ENCODE assay signal across 14 mouse cellular contexts in genomic region chr10:23812852-23813766, GRCm38 (mm10). TPM values are rescaled to one million over a fixed set of nuclear protein-coding genes. Genes with fewer than 3 reads are reported as not detected.
DNase-seq lines count a peak whose midpoint lies in the region; ATAC-seq lines count a peak whose summit lies in the region.
"Had no signal": no experiment of that assay in that cellular context is flagged by ENCODE, and none has a peak within 500 bp of the region (broad histone marks: within the 10 kb centered on the region; RNA-seq: fewer than 3 reads in every experiment).

No protein-coding gene starts in this region.

- peak; percentile 16 for DNase-seq in hindbrain, embryonic 11.5 days (ENCODE audit: low spot score)
- peak; percentile 15 for DNase-seq in retina, postnatal 1 day
- no peak for DNase-seq in retina, embryonic 14.5 days (ENCODE audit: low spot score)
- no peak for DNase-seq in gastrocnemius, postnatal 4 days (ENCODE audit: low spot score in 2 of 2)
- DNase-seq in right cerebral cortex, adult 18-20 months: no peak

- no peak overlapping the region for H3K4me2 ChIP-seq in hindbrain, embryonic 11.5 days (replicated peaks; ENCODE audit: low read depth, low read length)
- no peak overlapping the region for H3K4me2 ChIP-seq in hindbrain, embryonic 13.5 days
- H3K4me2 ChIP-seq in forebrain, embryonic 13.5 days: no peak overlapping the region
- H3K4me2 ChIP-seq: liver, embryonic 12.5 days; lung, embryonic 15.5 days had no signal

- no peaks in the 10 kb centered on the region for H3K36me3 ChIP-seq in hindbrain, embryonic 11.5 days (ENCODE audit: control insufficient read depth, insufficient read depth, low read length)
- H3K36me3 ChIP-seq in hindbrain, embryonic 13.5 days: peaks cover 25% of the 10 kb centered on the region
- peaks cover 25% of the 10 kb centered on the region for H3K36me3 ChIP-seq in forebrain, embryonic 13.5 days (ENCODE audit: poor library complexity, severe bottlenecking)
- H3K36me3 ChIP-seq: liver, embryonic 12.5 days had no signal

- 56% methylated on average over 11 of the region's 11 CpGs for WGBS in hindbrain, embryonic 11.5 days
- WGBS in hindbrain, embryonic 13.5 days: 46% methylated on average over 11 of the region's 11 CpGs
- WGBS in forebrain, embryonic 13.5 days: 33% methylated on average over 11 of the region's 11 CpGs

- H3K27ac ChIP-seq in hindbrain, embryonic 11.5 days (ENCODE audit: low read depth, low read length): no peak overlapping the region
- H3K27ac ChIP-seq in hindbrain, embryonic 13.5 days: no peak overlapping the region
- H3K27ac ChIP-seq in forebrain, embryonic 13.5 days: no peak overlapping the region
- H3K27ac ChIP-seq: embryonic facial prominence, embryonic 10.5 days; limb, embryonic 10.5 days; liver, embryonic 12.5 days; lung, embryonic 15.5 days had no signal

- H3K9ac ChIP-seq in hindbrain, embryonic 11.5 days (ENCODE audit: low read depth, low read length): no peak overlapping the region
- H3K9ac ChIP-seq in hindbrain, embryonic 13.5 days: no peak overlapping the region
- no peak overlapping the region for H3K9ac ChIP-seq in forebrain, embryonic 13.5 days
- H3K9ac ChIP-seq: liver, embryonic 12.5 days; lung, embryonic 15.5 days had no signal

- H3K4me1 ChIP-seq in hindbrain, embryonic 11.5 days (replicated peaks; ENCODE audit: control insufficient read depth, insufficient read depth, low read length): no peaks in the 10 kb centered on the region
- no peaks in the 10 kb centered on the region; the same call in 1 of the 2 replicates for H3K4me1 ChIP-seq in hindbrain, embryonic 13.5 days (replicated peaks)
- peaks cover 6% of the 10 kb centered on the region for H3K4me1 ChIP-seq in forebrain, embryonic 13.5 days
- H3K4me1 ChIP-seq: embryonic facial prominence, embryonic 10.5 days; limb, embryonic 10.5 days; liver, embryonic 12.5 days; lung, embryonic 15.5 days had no signal

- no peaks in the 10 kb centered on the region for H3K9me3 ChIP-seq in hindbrain, embryonic 11.5 days (ENCODE audit: control insufficient read depth, low read length)
- H3K9me3 ChIP-seq in hindbrain, embryonic 13.5 days: no peaks in the 10 kb centered on the region
- no peaks in the 10 kb centered on the region for H3K9me3 ChIP-seq in forebrain, embryonic 13.5 days (replicated peaks)
- H3K9me3 ChIP-seq: embryonic facial prominence, embryonic 10.5 days; limb, embryonic 10.5 days; liver, embryonic 12.5 days; lung, embryonic 15.5 days had no signal

- no peaks in the 10 kb centered on the region for H3K27me3 ChIP-seq in hindbrain, embryonic 11.5 days (ENCODE audit: control insufficient read depth, insufficient read depth, low read length)
- no peaks in the 10 kb centered on the region for H3K27me3 ChIP-seq in hindbrain, embryonic 13.5 days
- H3K27me3 ChIP-seq in forebrain, embryonic 13.5 days: no peaks in the 10 kb centered on the region
- H3K27me3 ChIP-seq: liver, embryonic 12.5 days; lung, embryonic 15.5 days had no signal

- no peak overlapping the region for H3K4me3 ChIP-seq in hindbrain, embryonic 11.5 days (ENCODE audit: low read depth, low read length)
- H3K4me3 ChIP-seq in hindbrain, embryonic 13.5 days: no peak overlapping the region
- H3K4me3 ChIP-seq in forebrain, embryonic 13.5 days: no peak overlapping the region
- H3K4me3 ChIP-seq: embryonic facial prominence, embryonic 10.5 days; erythroblast, embryonic 14.5 days; limb, embryonic 10.5 days; liver, embryonic 12.5 days; lung, embryonic 15.5 days had no signal

- peak; percentile 66 for ATAC-seq in hindbrain, embryonic 11.5 days (ENCODE audit: low FRiP score)
- ATAC-seq in hindbrain, embryonic 13.5 days (ENCODE audit: low FRiP score): no peak
- peak; percentile 64; the same call in 1 of the 2 replicates for ATAC-seq in forebrain, embryonic 13.5 days
- no peak for ATAC-seq in CD4-positive, CD25-positive, alpha-beta regulatory T cell, adult 4 months
- ATAC-seq: liver, embryonic 12.5 days had no signal

RNA-seq across cellular contexts. Expression of gene Slc18b1, which starts 16.3 kb away (rescaled TPM):
- 21.5 and 23.2 TPM in 2 replicates for polyA plus RNA-seq in hindbrain, embryonic 11.5 days (2014; fragmentation: Nextera tagmentation; extraction: Ambion mirVana)
- 22.0 and 22.2 TPM in 2 replicates for polyA plus RNA-seq in hindbrain, embryonic 13.5 days (2015; fragmentation: Nextera tagmentation; extraction: Ambion mirVana)
- 15.9 and 16.7 TPM in 2 replicates for polyA plus RNA-seq in forebrain, embryonic 13.5 days (2015; fragmentation: Nextera tagmentation; extraction: Ambion mirVana)
- not detected for polyA plus RNA-seq in CD4-positive, CD25-positive, alpha-beta regulatory T cell, adult 4 months (2017; shearing (Covaris generic))
- 10 to 100 TPM; 17.1 to 20.8 TPM for total RNA-seq in gastrocnemius, postnatal 4 days (2021)

RNA-seq across cellular contexts. Expression of gene Rps12, which starts 26.0 kb away (rescaled TPM):
- polyA plus RNA-seq in hindbrain, embryonic 11.5 days (2014; fragmentation: Nextera tagmentation; extraction: Ambion mirVana): 126 TPM in 2 replicates
- 110 and 124 TPM in 2 replicates for polyA plus RNA-seq in hindbrain, embryonic 13.5 days (2015; fragmentation: Nextera tagmentation; extraction: Ambion mirVana)
- polyA plus RNA-seq in forebrain, embryonic 13.5 days (2015; fragmentation: Nextera tagmentation; extraction: Ambion mirVana): 142 and 148 TPM in 2 replicates
- polyA plus RNA-seq in CD4-positive, CD25-positive, alpha-beta regulatory T cell, adult 4 months (2017; shearing (Covaris generic)): 100 to 1,000 TPM; 121 to 593 TPM
- 100 to 1,000 TPM; 472 to 555 TPM for total RNA-seq in gastrocnemius, postnatal 4 days (2021)

RNA-seq across cellular contexts. Expression of gene Vnn3, which starts 38.2 kb away (rescaled TPM):
- 0.09 TPM in 1 of 2 replicates, not detected in the other for polyA plus RNA-seq in hindbrain, embryonic 11.5 days (2014; fragmentation: Nextera tagmentation; extraction: Ambion mirVana)
- not detected in 2 replicates for polyA plus RNA-seq in hindbrain, embryonic 13.5 days (2015; fragmentation: Nextera tagmentation; extraction: Ambion mirVana)
- polyA plus RNA-seq in forebrain, embryonic 13.5 days (2015; fragmentation: Nextera tagmentation; extraction: Ambion mirVana): not detected in 2 replicates
- polyA plus RNA-seq in CD4-positive, CD25-positive, alpha-beta regulatory T cell, adult 4 months (2017; shearing (Covaris generic)): under 1 TPM in 1 of 2 experiments, not detected in 1; 0.17 TPM
- total RNA-seq in gastrocnemius, postnatal 4 days (2021): under 1 TPM; 0.25 to 0.62 TPM
- total RNA-seq: hematopoietic stem cell, adult 5-6 weeks had no signal
- polyA plus RNA-seq: embryonic facial prominence, embryonic 10.5 days; erythroblast, embryonic 14.5 days; limb, embryonic 10.5 days; liver, embryonic 12.5 days had no signal

Comparison
In these comparisons a context has a peak if more than half of its experiments do, and no peak if none do; other contexts are left out.
1. ATAC-seq: peak in hindbrain, embryonic 11.5 days (single experiment) and forebrain, embryonic 13.5 days (single experiment); none in hindbrain, embryonic 13.5 days (single experiment) and CD4-positive, CD25-positive, alpha-beta regulatory T cell, adult 4 months (single experiment).
2. DNase-seq: peak in hindbrain, embryonic 11.5 days (single experiment) and retina, postnatal 1 day (single experiment); none in retina, embryonic 14.5 days (single experiment), gastrocnemius, postnatal 4 days (0 of 2) and right cerebral cortex, adult 18-20 months (single experiment).
3. RNA of gene Slc18b1, which starts 16.3 kb away (polyA plus RNA-seq): 21.5 to 23.2 TPM in hindbrain, embryonic 11.5 days, 22.0 to 22.2 TPM in hindbrain, embryonic 13.5 days and 15.9 to 16.7 TPM in forebrain, embryonic 13.5 days; not detected in CD4-positive, CD25-positive, alpha-beta regulatory T cell, adult 4 months; every median in the first group is over 10 times any median in the second.